Mouse (Mus musculus) layer of hippocampus, adult 9-11 months (tissue): ENCODE data around the gene Ccdc57.
"Not testable (repeated sequence)": the region's sequence is repeated elsewhere in the genome, so short reads cannot be mapped to it uniquely, and the experiment has no call there.

ENCODE experiments used
- DNase-seq: peaks from one replicate; pipeline ENCODE4 v3.0.0; 2022

Ccdc57 gene

GRCm38 (mm10) chr11:120902487-120903142 lies 30.1 kb downstream of the Ccdc57 start:
- DNase-seq, result peak; percentile 32

GRCm38 (mm10) chr11:120901729-120902486 lies 30.8 kb downstream of the Ccdc57 start:
- peak; percentile 20 for DNase-seq

GRCm38 (mm10) chr11:120900276-120901244 lies 32.1 kb downstream of the Ccdc57 start:
- no peak for DNase-seq

- no peak for DNase-seq
Observed at GRCm38 (mm10) chr11:120898114-120898548, 34.5 kb downstream of the Ccdc57 start.

GRCm38 (mm10) chr11:120895441-120895840 lies 37.2 kb downstream of the Ccdc57 start:
- DNase-seq, result no peak

- no peak for DNase-seq
Observed at GRCm38 (mm10) chr11:120894397-120894796, 38.3 kb downstream of the Ccdc57 start.

- DNase-seq, result no peak
Observed at GRCm38 (mm10) chr11:120889216-120889615, 43.5 kb downstream of the Ccdc57 start.

GRCm38 (mm10) chr11:120888718-120889117 lies 44.0 kb downstream of the Ccdc57 start:
- DNase-seq, result no peak

GRCm38 (mm10) chr11:120887502-120887901 lies 45.2 kb downstream of the Ccdc57 start:
- DNase-seq, result no peak

- DNase-seq, result no peak
Observed at GRCm38 (mm10) chr11:120886462-120886861, 46.2 kb downstream of the Ccdc57 start.

- no peak for DNase-seq
Observed at GRCm38 (mm10) chr11:120883601-120884000, 49.1 kb downstream of the Ccdc57 start.

- DNase-seq, result no peak
Observed at GRCm38 (mm10) chr11:120882931-120883330, 49.7 kb downstream of the Ccdc57 start.

GRCm38 (mm10) chr11:120873206-120873605 lies 59.5 kb downstream of the Ccdc57 start:
- DNase-seq, result no peak

GRCm38 (mm10) chr11:120871521-120871920 lies 61.2 kb downstream of the Ccdc57 start:
- DNase-seq, result no peak

GRCm38 (mm10) chr11:120865816-120866215 lies 66.9 kb downstream of the Ccdc57 start:
- DNase-seq, result no peak

GRCm38 (mm10) chr11:120862819-120863218 lies 69.9 kb downstream of the Ccdc57 start:
- DNase-seq, result no peak

GRCm38 (mm10) chr11:120855938-120856337 lies 76.7 kb downstream of the Ccdc57 start:
- DNase-seq, result not testable (repeated sequence)

GRCm38 (mm10) chr11:120853788-120854187 lies 78.9 kb downstream of the Ccdc57 start:
- no peak for DNase-seq

- no peak for DNase-seq
Observed at GRCm38 (mm10) chr11:120853158-120853557, 79.5 kb downstream of the Ccdc57 start.

GRCm38 (mm10) chr11:120852083-120852935 lies 80.4 kb downstream of the Ccdc57 start:
- no peak for DNase-seq

- DNase-seq, result no peak
Observed at GRCm38 (mm10) chr11:120851582-120851981, 81.1 kb downstream of the Ccdc57 start.

GRCm38 (mm10) chr11:120851132-120851531 lies 81.5 kb downstream of the Ccdc57 start:
- no peak for DNase-seq
